Mouse (Mus musculus): ENCODE data around the gene Iqch. TPM values are rescaled to one million over a fixed set of nuclear protein-coding genes. Genes with fewer than 3 reads are reported as not detected.
A peak's percentile ranks its signal among the peaks of the same experiment; 100 is the strongest.

Gene Iqch
- polyA plus RNA-seq, 1 experiment from 2014 or later, result 0.27 TPM

- Histone ChIP-seq H3K27ac (no peak overlapping the region), H3K9ac (no peak overlapping the region), H3K4me1 (no peaks in the 10 kb centered on the region), H3K36me3 (no peaks in the 10 kb centered on the region), H3K9me3 (no peaks in the 10 kb centered on the region), H3K4me2 (replicated peaks) (no peak overlapping the region), H3K27me3 (replicated peaks) (no peaks in the 10 kb centered on the region), H3K4me3 (no peak overlapping the region)
- WGBS, result 83% methylated on average over 2 of the region's 2 CpGs
- no peak for ATAC-seq (ENCODE audit: low FRiP score, low read depth)
Measured at GRCm38 (mm10) chr9:63503890-63504289, 98.4 kb downstream of the Iqch start.

GRCm38 (mm10) chr9:63501516-63501915, 100.8 kb downstream of the Iqch start:
- H3K4me1 ChIP-seq, result no peaks in the 10 kb centered on the region
- H3K27me3 ChIP-seq (replicated peaks), result no peaks in the 10 kb centered on the region
- H3K4me2 ChIP-seq (replicated peaks), result no peak overlapping the region
- ATAC-seq (ENCODE audit: low FRiP score, low read depth), result no peak
- H3K9me3 ChIP-seq, result no peaks in the 10 kb centered on the region
- no peak overlapping the region for H3K4me3 ChIP-seq
- no peaks in the 10 kb centered on the region for H3K36me3 ChIP-seq
- H3K27ac ChIP-seq, result no peak overlapping the region
- WGBS, result 95% methylated on average over 1 of the region's 1 CpGs
- H3K9ac ChIP-seq, result no peak overlapping the region

GRCm38 (mm10) chr9:63499912-63500311, 102.4 kb downstream of the Iqch start:
- no peaks in the 10 kb centered on the region for H3K9me3 ChIP-seq
- WGBS, result 83% methylated on average over 8 of the region's 8 CpGs
- no peak overlapping the region for H3K4me2 ChIP-seq (replicated peaks)
- H3K4me1 ChIP-seq, result no peaks in the 10 kb centered on the region
- H3K9ac ChIP-seq, result no peak overlapping the region
- ATAC-seq (ENCODE audit: low FRiP score, low read depth), result no peak
- no peak overlapping the region for H3K27ac ChIP-seq
- no peaks in the 10 kb centered on the region for H3K36me3 ChIP-seq
- H3K4me3 ChIP-seq, result no peak overlapping the region
- H3K27me3 ChIP-seq (replicated peaks), result no peaks in the 10 kb centered on the region

GRCm38 (mm10) chr9:63495786-63496185, 106.5 kb downstream of the Iqch start:
- H3K9ac ChIP-seq, result no peak overlapping the region
- no peak overlapping the region for H3K27ac ChIP-seq
- no peak overlapping the region for H3K4me2 ChIP-seq (replicated peaks)
- WGBS, result 84% methylated on average over 2 of the region's 2 CpGs
- ATAC-seq (ENCODE audit: low FRiP score, low read depth), result no peak
- H3K9me3 ChIP-seq, result no peaks in the 10 kb centered on the region
- H3K4me1 ChIP-seq, result peaks cover 11% of the 10 kb centered on the region; the same call in 1 of the 2 replicates
- no peaks in the 10 kb centered on the region for H3K36me3 ChIP-seq
- H3K27me3 ChIP-seq (replicated peaks), result no peaks in the 10 kb centered on the region
- H3K4me3 ChIP-seq, result no peak overlapping the region

GRCm38 (mm10) chr9:63493746-63494145, 108.5 kb downstream of the Iqch start:
- Histone ChIP-seq H3K9me3 (no peaks in the 10 kb centered on the region), H3K4me3 (no peak overlapping the region), H3K4me1 (peaks cover 26% of the 10 kb centered on the region; the same call in 1 of the 2 replicates), H3K27me3 (replicated peaks) (no peaks in the 10 kb centered on the region), H3K36me3 (no peaks in the 10 kb centered on the region), H3K27ac (no peak overlapping the region), H3K9ac (no peak overlapping the region), H3K4me2 (replicated peaks) (no peak overlapping the region)
- ATAC-seq (ENCODE audit: low FRiP score, low read depth), result no peak
- 89% methylated on average over 4 of the region's 4 CpGs for WGBS

GRCm38 (mm10) chr9:63492291-63492690, 110.0 kb downstream of the Iqch start:
- no peaks in the 10 kb centered on the region for H3K9me3 ChIP-seq
- H3K36me3 ChIP-seq, result no peaks in the 10 kb centered on the region
- no peak overlapping the region for H3K4me3 ChIP-seq
- no peaks in the 10 kb centered on the region for H3K27me3 ChIP-seq (replicated peaks)
- WGBS, result 41% methylated on average over 9 of the region's 9 CpGs
- no peak overlapping the region for H3K4me2 ChIP-seq (replicated peaks)
- no peak overlapping the region for H3K27ac ChIP-seq
- ATAC-seq (ENCODE audit: low FRiP score, low read depth), result no peak
- H3K4me1 ChIP-seq, result peaks cover 26% of the 10 kb centered on the region; the same call in 1 of the 2 replicates
- no peak overlapping the region for H3K9ac ChIP-seq

GRCm38 (mm10) chr9:63490521-63491307, 111.6 kb downstream of the Iqch start:
- WGBS, result 41% methylated on average over 12 of the region's 12 CpGs
- H3K4me2 ChIP-seq (replicated peaks), result peak overlapping the region; percentile 18; the same call in 1 of the 2 replicates
- H3K27me3 ChIP-seq (replicated peaks), result no peaks in the 10 kb centered on the region
- H3K36me3 ChIP-seq, result no peaks in the 10 kb centered on the region
- no peak overlapping the region for H3K9ac ChIP-seq
- peaks cover 26% of the 10 kb centered on the region; the same call in 1 of the 2 replicates for H3K4me1 ChIP-seq
- no peaks in the 10 kb centered on the region for H3K9me3 ChIP-seq
- H3K27ac ChIP-seq, result no peak overlapping the region; the same call in 1 of the 2 replicates
- H3K4me3 ChIP-seq, result no peak overlapping the region
- 0 out of 2 replicates have a peak, but pooled peaks have one; percentile 41 for ATAC-seq (ENCODE audit: low FRiP score, low read depth)

- H3K4me2 ChIP-seq (replicated peaks), result no peak overlapping the region
- ATAC-seq (ENCODE audit: low FRiP score, low read depth), result no peak
- WGBS, result 41% methylated on average over 6 of the region's 6 CpGs
- H3K4me1 ChIP-seq, result peaks cover 26% of the 10 kb centered on the region; the same call in 1 of the 2 replicates
- no peak overlapping the region for H3K4me3 ChIP-seq
- H3K36me3 ChIP-seq, result no peaks in the 10 kb centered on the region
- H3K9me3 ChIP-seq, result no peaks in the 10 kb centered on the region
- H3K9ac ChIP-seq, result no peak overlapping the region
- no peaks in the 10 kb centered on the region for H3K27me3 ChIP-seq (replicated peaks)
- no peak overlapping the region for H3K27ac ChIP-seq
Measured at GRCm38 (mm10) chr9:63489156-63489555, 113.1 kb downstream of the Iqch start.

- ATAC-seq (ENCODE audit: low FRiP score, low read depth), result no peak
Measured at GRCm38 (mm10) chr9:63465561-63465960, 136.7 kb downstream of the Iqch start.

GRCm38 (mm10) chr9:63462296-63462695, 140.0 kb downstream of the Iqch start:
- no peaks in the 10 kb centered on the region for H3K27me3 ChIP-seq (replicated peaks)
- no peak overlapping the region for H3K4me3 ChIP-seq
- ATAC-seq (ENCODE audit: low FRiP score, low read depth), result no peak
- H3K4me1 ChIP-seq, result no peaks in the 10 kb centered on the region
- H3K27ac ChIP-seq, result no peak overlapping the region
- H3K9ac ChIP-seq, result no peak overlapping the region
- H3K9me3 ChIP-seq, result no peaks in the 10 kb centered on the region
- no peaks in the 10 kb centered on the region for H3K36me3 ChIP-seq
- WGBS, result 63% methylated on average over 2 of the region's 2 CpGs
- H3K4me2 ChIP-seq (replicated peaks), result no peak overlapping the region

More at GRCm38 (mm10) chr9:63465561-63465960, 136.7 kb downstream of the Iqch start:
- Histone ChIP-seq H3K36me3 (no peaks in the 10 kb centered on the region), H3K4me2 (replicated peaks) (no peak overlapping the region), H3K9me3 (no peaks in the 10 kb centered on the region), H3K27ac (no peak overlapping the region), H3K27me3 (replicated peaks) (no peaks in the 10 kb centered on the region), H3K4me1 (no peaks in the 10 kb centered on the region), H3K4me3 (no peak overlapping the region), H3K9ac (no peak overlapping the region)
- 85% methylated on average over 3 of the region's 3 CpGs for WGBS

- Histone ChIP-seq H3K36me3 (no peaks in the 10 kb centered on the region), H3K27me3 (replicated peaks) (no peaks in the 10 kb centered on the region), H3K4me2 (replicated peaks) (no peak overlapping the region), H3K9ac (no peak overlapping the region), H3K4me1 (no peaks in the 10 kb centered on the region), H3K27ac (no peak overlapping the region), H3K9me3 (no peaks in the 10 kb centered on the region), H3K4me3 (no peak overlapping the region)
- no peak for ATAC-seq (ENCODE audit: low FRiP score, low read depth)
Measured at GRCm38 (mm10) chr9:63456401-63456800, 145.9 kb downstream of the Iqch start.

GRCm38 (mm10) chr9:63454341-63454740, 148.0 kb downstream of the Iqch start:
- Histone ChIP-seq H3K27me3 (replicated peaks) (no peaks in the 10 kb centered on the region), H3K36me3 (no peaks in the 10 kb centered on the region), H3K4me2 (replicated peaks) (no peak overlapping the region), H3K4me1 (no peaks in the 10 kb centered on the region), H3K4me3 (no peak overlapping the region), H3K9ac (no peak overlapping the region), H3K27ac (no peak overlapping the region), H3K9me3 (no peaks in the 10 kb centered on the region)
- WGBS, result 49% methylated on average over 5 of the region's 5 CpGs
- no peak for ATAC-seq (ENCODE audit: low FRiP score, low read depth)

- no peak overlapping the region for H3K4me3 ChIP-seq
- no peaks in the 10 kb centered on the region for H3K9me3 ChIP-seq
- H3K4me1 ChIP-seq, result no peaks in the 10 kb centered on the region
- 70% methylated on average over 4 of the region's 4 CpGs for WGBS
- H3K27me3 ChIP-seq (replicated peaks), result no peaks in the 10 kb centered on the region
- no peak overlapping the region for H3K27ac ChIP-seq
- H3K36me3 ChIP-seq, result no peaks in the 10 kb centered on the region
- ATAC-seq (ENCODE audit: low FRiP score, low read depth), result no peak
- no peak overlapping the region for H3K9ac ChIP-seq
- no peak overlapping the region for H3K4me2 ChIP-seq (replicated peaks)
Measured at GRCm38 (mm10) chr9:63450531-63451030, 151.7 kb downstream of the Iqch start.
